Mouse (Mus musculus): ENCODE measurements at regions not wholly inside any gene's neighbourhood (a gene's known extent, or its start where the extent isn't known, plus 50 kb on each side); places are given as distances from the start of the nearest gene placed in this dataset.

GRCm38 (mm10) chr4:31824518-31825437, 139.1 kb upstream of the Map3k7 start:
- Histone ChIP-seq H3K4me1 (ENCODE audit: insufficient read depth, low read depth, low read length) (no peaks in the 10 kb centered on the region), H3K4me2 (replicated peaks; ENCODE audit: low read depth, low read length) (peak overlapping the region; percentile 58), H3K4me3 (ENCODE audit: low read depth, low read length) (peak overlapping the region; percentile 27; the same call in 1 of the 2 replicates), H3K9ac (replicated peaks; ENCODE audit: low read depth) (no peak overlapping the region), H3K27me3 (replicated peaks; ENCODE audit: insufficient read depth, low read length) (no peaks in the 10 kb centered on the region), H3K9me3 (ENCODE audit: low read length) (no peaks in the 10 kb centered on the region), H3K27ac (ENCODE audit: low read length) (no peak overlapping the region), H3K36me3 (ENCODE audit: insufficient read depth, low read length) (no peaks in the 10 kb centered on the region)
- ATAC-seq (no peak), DNase-seq (ENCODE audit: low spot score) (no peak)
- no peak for TF ChIP-seq CTCF (IDR thresholded peaks at IDR 0.05)
- WGBS, result 49% methylated on average over 14 of the region's 14 CpGs

DNA sequence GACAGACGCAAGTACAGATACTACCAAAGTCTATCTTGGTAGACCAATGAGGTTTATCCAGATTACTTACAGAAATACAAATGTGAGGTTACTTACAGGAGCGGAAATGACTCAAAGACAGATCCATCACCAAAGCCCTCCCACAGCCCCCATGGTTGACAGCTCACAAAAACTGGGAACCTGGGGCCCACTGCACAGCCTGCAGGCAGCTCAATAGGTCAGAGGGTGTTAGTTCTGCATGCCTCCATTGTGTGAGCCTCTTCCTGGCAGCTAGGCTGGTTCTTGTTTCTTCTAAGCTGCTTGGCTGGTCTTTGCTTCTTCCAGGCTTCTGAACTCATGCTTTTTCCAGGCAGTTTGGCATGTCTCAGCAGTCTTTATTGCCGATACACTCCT, 138.5 kb upstream of the Map3k7 start:
- Histone ChIP-seq H3K9me3 (ENCODE audit: low read length) (no peaks in the 10 kb centered on the region), H3K4me3 (ENCODE audit: low read depth, low read length) (no peak overlapping the region), H3K27ac (ENCODE audit: low read length) (no peak overlapping the region), H3K4me2 (replicated peaks; ENCODE audit: low read depth, low read length) (no peak overlapping the region), H3K9ac (replicated peaks; ENCODE audit: low read depth) (no peak overlapping the region), H3K27me3 (replicated peaks; ENCODE audit: insufficient read depth, low read length) (no peaks in the 10 kb centered on the region), H3K4me1 (ENCODE audit: insufficient read depth, low read depth, low read length) (no peaks in the 10 kb centered on the region), H3K36me3 (ENCODE audit: insufficient read depth, low read length) (no peaks in the 10 kb centered on the region)
- ATAC-seq, result no peak
- no peak for DNase-seq (ENCODE audit: low spot score)
- 75% methylated on average over 3 of the region's 3 CpGs for WGBS
- no peak for TF ChIP-seq EP300 (IDR thresholded peaks at IDR 0.05)
- no peak for TF ChIP-seq CTCF (IDR thresholded peaks at IDR 0.05)

GRCm38 (mm10) chr4:31826661-31827060, 137.2 kb upstream of the Map3k7 start:
- no peak overlapping the region for H3K4me2 ChIP-seq (replicated peaks; ENCODE audit: low read depth, low read length)
- no peaks in the 10 kb centered on the region for H3K9me3 ChIP-seq (ENCODE audit: low read length)
- ATAC-seq, result no peak
- no peak overlapping the region for H3K4me3 ChIP-seq (ENCODE audit: low read depth, low read length)
- H3K9ac ChIP-seq (replicated peaks; ENCODE audit: low read depth), result no peak overlapping the region
- DNase-seq (ENCODE audit: low spot score), result no peak
- TF ChIP-seq EP300 (IDR thresholded peaks at IDR 0.05) (no peak), CTCF (IDR thresholded peaks at IDR 0.05) (no peak)
- no peaks in the 10 kb centered on the region for H3K27me3 ChIP-seq (replicated peaks; ENCODE audit: insufficient read depth, low read length)
- 85% methylated on average over 8 of the region's 8 CpGs for WGBS
- no peak overlapping the region for H3K27ac ChIP-seq (ENCODE audit: low read length)
- no peaks in the 10 kb centered on the region for H3K4me1 ChIP-seq (ENCODE audit: insufficient read depth, low read depth, low read length)
- no peaks in the 10 kb centered on the region for H3K36me3 ChIP-seq (ENCODE audit: insufficient read depth, low read length)

- TF ChIP-seq EP300 (IDR thresholded peaks at IDR 0.05) (no peak), CTCF (IDR thresholded peaks at IDR 0.05) (peak; percentile 58)
- peak; percentile 16 for DNase-seq (ENCODE audit: low spot score)
- WGBS, result 79% methylated on average over 7 of the region's 7 CpGs
- Histone ChIP-seq H3K36me3 (ENCODE audit: insufficient read depth, low read length) (no peaks in the 10 kb centered on the region), H3K4me3 (ENCODE audit: low read depth, low read length) (no peak overlapping the region), H3K27ac (ENCODE audit: low read length) (no peak overlapping the region), H3K9me3 (ENCODE audit: low read length) (no peaks in the 10 kb centered on the region), H3K27me3 (replicated peaks; ENCODE audit: insufficient read depth, low read length) (no peaks in the 10 kb centered on the region), H3K4me2 (replicated peaks; ENCODE audit: low read depth, low read length) (no peak overlapping the region), H3K4me1 (ENCODE audit: insufficient read depth, low read depth, low read length) (no peaks in the 10 kb centered on the region), H3K9ac (replicated peaks; ENCODE audit: low read depth) (no peak overlapping the region)
- no peak for ATAC-seq
These were observed 136.6 kb upstream of the Map3k7 start for GRCm38 (mm10) chr4:31827266-31827665.

- no peaks in the 10 kb centered on the region for H3K9me3 ChIP-seq (ENCODE audit: low read length)
- H3K4me3 ChIP-seq (ENCODE audit: low read depth, low read length), result no peak overlapping the region
- no peaks in the 10 kb centered on the region for H3K36me3 ChIP-seq (ENCODE audit: insufficient read depth, low read length)
- H3K27ac ChIP-seq (ENCODE audit: low read length), result no peak overlapping the region
- H3K4me2 ChIP-seq (replicated peaks; ENCODE audit: low read depth, low read length), result 0 out of 2 replicates have a peak overlapping the region, but pooled peaks have one; percentile 14
- peak; percentile 45 for DNase-seq (ENCODE audit: low spot score)
- peak; percentile 30; the same call in 1 of the 2 replicates for ATAC-seq
- no peaks in the 10 kb centered on the region for H3K4me1 ChIP-seq (ENCODE audit: insufficient read depth, low read depth, low read length)
- WGBS, result 27% methylated on average over 11 of the region's 11 CpGs
- no peaks in the 10 kb centered on the region for H3K27me3 ChIP-seq (replicated peaks; ENCODE audit: insufficient read depth, low read length)
- TF ChIP-seq CTCF (IDR thresholded peaks at IDR 0.05) (no peak), EP300 (IDR thresholded peaks at IDR 0.05) (no peak)
- H3K9ac ChIP-seq (replicated peaks; ENCODE audit: low read depth), result no peak overlapping the region
These were observed 133.7 kb upstream of the Map3k7 start for GRCm38 (mm10) chr4:31830241-31830640.

DNA sequence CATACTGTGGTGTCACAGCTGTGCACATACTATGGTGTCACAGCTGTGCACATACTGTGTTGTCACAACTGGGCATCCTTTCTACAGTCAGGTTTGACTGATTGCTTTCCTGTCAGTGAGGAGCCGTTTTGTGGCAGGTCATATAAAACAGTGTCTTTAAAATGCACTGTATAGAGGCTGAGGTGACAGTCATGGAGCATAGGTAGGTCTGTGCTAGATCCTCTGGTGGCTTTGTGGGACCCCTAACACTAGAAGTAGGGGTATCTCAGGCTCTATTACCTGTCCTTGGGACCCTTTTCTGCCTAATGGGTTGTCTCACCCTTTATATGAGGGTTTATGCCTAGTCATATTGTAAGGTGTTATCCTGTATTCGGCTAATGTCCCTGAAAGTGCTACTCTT, 132.4 kb upstream of the Map3k7 start:
- no peaks in the 10 kb centered on the region for H3K27me3 ChIP-seq (replicated peaks; ENCODE audit: insufficient read depth, low read length)
- H3K4me1 ChIP-seq (ENCODE audit: insufficient read depth, low read depth, low read length), result no peaks in the 10 kb centered on the region
- TF ChIP-seq EP300 (IDR thresholded peaks at IDR 0.05), result no peak
- no peak for TF ChIP-seq CTCF (IDR thresholded peaks at IDR 0.05)
- H3K36me3 ChIP-seq (ENCODE audit: insufficient read depth, low read length), result no peaks in the 10 kb centered on the region
- no peak overlapping the region for H3K4me3 ChIP-seq (ENCODE audit: low read depth, low read length)
- H3K9me3 ChIP-seq (ENCODE audit: low read length), result no peaks in the 10 kb centered on the region
- no peak for DNase-seq (ENCODE audit: low spot score)
- H3K4me2 ChIP-seq (replicated peaks; ENCODE audit: low read depth, low read length), result no peak overlapping the region
- 83% methylated on average over 2 of the region's 2 CpGs for WGBS
- no peak overlapping the region for H3K9ac ChIP-seq (replicated peaks; ENCODE audit: low read depth)
- ATAC-seq, result no peak
- H3K27ac ChIP-seq (ENCODE audit: low read length), result no peak overlapping the region

Measured in lung, postnatal 0 days (tissue).